Mouse (Mus musculus) WW6 (cell line): ENCODE data around the gene Bcat1.
"Not testable (repeated sequence)": the region's sequence is repeated elsewhere in the genome, so short reads cannot be mapped to it uniquely, and the experiment has no call there.

Experiments used
- DNase-seq: peaks from one replicate; pipeline ENCODE4 v3.0.0-alpha.2; 2013; ENCODE audit warnings: low read depth, low spot score

The Bcat1 gene

DNA sequence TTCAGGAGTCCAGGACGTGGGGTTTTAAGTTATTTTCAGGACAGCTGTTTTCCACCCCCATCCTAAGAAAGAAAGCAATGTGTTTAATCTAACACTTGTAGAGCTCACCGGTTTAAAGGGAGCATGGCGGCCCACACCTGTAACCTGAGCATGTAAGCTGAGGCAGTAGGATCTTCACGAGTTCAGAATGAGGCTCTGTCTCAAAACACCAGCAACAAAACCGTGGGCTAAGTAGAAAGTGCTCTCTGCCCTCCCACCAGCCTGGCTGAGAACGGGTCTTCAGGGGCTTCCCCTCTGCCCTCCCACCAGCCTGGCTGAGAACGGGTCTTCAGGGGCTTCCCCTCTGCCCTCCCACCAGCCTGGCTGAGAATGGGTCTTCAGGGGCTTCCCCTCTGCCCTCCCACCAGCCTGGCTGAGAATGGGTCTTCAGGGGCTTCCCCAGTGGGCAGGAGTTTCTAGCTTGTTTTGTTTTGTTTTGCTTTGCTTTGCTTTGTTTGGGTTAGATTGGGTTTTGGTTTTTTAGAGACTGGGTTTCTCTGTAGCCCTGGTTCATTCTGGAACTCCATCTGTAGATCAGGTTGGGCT is 17.1 kb upstream of the Bcat1 start:
- not testable (repeated sequence) for DNase-seq

DNA sequence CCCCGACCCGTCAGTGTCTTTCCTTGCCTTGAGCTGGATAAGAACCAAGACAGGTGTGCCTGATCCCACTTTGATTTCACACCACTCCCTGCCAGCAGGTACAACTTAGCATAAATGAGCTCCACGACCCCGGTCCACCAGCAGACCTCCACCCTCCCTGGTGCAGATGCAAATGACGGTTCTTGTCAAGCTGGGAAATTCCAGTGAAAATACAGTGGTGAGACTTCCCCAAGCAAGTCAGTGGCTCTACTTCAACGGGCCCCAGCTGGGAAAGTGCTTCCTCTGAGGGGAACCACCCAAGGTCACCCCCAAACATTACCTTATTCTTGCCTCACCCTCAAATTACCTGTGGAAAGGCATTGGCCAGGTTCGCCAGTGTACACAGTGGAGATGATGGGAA is 16.0 kb upstream of the Bcat1 start:
- no peak for DNase-seq

DNA sequence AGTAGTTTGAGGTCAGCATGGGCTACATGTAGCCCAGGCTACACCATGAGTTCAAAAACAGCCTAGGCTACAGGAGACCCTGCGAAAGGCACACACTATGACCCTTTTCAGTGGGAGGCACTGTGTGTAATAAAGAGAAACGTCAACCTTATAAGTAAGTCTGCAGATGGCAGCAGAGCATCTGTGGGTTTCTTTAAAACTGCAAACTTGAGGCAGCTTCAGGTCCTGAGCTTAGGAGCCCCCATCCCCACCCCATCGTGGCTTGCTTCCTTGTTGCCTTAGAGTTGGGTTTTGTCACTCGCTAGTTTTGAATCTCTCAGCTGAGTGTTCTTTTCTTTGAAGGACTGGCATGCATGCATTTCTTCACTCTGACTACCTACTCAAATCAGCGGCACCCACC is 14.9 kb upstream of the Bcat1 start:
- no peak for DNase-seq

DNA sequence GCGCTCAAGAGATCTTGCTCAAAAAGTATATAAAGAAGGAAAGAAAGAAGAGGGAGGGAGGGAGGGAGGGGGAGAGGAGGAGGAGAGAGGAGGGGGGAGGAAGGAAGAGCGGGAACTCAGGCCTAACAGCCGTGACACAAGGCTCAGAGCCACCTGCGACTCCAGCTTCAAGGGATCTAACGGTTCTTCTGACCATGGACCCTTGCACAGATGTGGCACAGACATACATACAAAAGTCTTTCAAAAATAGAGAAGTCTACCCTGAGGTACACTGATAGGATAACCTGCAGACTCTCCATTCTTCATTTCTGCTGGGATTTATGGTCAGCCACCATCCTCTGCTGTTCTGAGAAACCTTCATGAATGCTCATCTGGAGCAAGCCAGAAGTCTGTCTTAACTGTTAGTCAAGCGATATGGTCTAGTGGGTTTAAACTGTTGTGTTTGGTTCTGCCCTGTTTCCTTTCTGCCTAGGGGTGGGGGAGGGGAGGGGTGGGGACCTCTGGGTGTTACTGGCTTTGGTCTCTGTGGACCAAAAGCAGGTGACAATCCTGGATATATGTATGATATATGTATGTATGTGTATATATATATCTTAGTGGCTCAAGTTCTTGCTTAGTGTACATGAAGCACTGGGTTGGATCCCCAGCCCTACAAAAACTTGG is 14.3 kb upstream of the Bcat1 start:
- no peak for DNase-seq

DNA sequence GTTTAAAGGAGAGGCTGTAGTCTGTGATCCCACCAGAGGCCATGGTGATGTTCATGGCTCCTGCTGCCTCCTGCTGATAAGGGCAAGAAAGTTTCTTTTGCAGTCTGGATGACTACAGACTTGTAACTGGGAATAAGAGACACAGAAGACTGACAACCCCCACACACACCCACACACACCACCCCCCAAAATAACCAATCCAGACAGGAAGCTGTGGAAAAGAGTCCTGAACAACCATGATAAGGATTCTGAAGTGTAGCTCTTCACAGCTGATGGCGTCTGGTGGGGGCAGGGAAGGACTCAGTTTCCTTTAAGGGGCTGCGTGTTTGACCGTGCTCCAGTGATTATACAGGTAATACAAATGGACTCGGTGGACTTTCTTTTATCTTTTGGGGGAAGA is 13.4 kb upstream of the Bcat1 start:
- DNase-seq, result no peak

DNA sequence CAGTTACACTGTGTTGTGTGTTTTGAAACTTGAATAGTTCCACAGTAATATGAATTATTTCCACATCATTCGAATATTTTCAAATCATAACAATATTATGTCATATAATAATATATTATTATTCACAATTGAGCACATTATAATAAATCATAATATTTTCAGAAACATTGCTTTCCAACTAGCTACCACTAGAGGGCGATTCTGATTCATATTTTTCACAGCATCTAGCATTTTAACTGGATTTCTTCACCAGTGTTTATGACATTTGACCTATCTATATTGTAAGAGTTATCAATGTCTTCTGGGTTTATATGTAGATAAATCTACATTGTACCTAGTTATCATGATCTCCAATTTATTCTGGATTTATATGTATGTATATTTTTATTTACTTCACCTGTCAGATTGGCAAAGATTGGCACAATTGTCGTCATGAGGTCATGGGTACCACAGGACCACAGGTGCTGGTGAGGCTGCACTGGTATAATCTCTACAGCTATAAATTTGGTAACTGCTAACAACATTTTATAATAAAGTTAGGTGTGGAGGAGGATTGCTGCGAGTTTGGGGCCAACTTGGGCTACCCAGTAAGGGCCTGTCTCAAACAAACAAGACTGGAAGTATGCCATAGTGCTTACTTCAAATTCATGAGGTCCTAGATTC is 12.6 kb upstream of the Bcat1 start:
- DNase-seq, result no peak

DNA sequence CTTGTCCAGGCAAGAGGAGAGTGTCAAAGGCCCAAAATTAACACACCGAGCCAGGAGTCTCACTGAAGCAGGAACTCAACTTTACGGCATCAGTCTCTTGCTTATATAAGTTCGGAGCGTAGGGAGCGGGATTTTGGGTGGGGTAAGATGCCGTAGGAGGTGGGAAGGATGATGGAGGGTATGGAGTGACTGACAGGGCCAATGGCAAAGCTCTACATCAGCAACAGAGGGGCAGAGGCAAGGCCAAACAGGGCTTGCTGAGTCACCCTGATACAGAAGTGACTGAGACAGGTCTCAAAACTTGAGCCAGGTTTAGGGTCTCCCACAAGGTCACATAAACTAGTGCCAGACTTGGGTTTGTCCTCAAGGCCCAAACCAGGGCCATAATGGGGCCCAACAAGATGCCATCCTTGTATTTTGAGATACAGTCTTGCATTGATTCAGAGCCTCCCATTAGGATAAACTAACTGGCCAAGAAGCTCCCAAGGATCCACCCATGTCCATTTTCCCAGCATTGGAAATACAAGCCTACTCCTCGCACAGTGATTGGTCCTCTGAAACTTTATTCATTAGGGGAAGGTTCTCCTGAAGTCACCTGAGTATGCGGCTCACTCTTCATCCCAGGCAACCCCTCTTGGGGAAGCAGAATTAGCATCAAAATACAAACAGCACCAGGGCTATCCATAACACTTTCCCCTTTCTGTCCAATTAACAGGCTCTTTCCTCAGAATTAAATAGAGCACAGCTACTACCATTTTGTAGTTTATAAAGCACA is 8.5 kb upstream of the Bcat1 start:
- no peak for DNase-seq

DNA sequence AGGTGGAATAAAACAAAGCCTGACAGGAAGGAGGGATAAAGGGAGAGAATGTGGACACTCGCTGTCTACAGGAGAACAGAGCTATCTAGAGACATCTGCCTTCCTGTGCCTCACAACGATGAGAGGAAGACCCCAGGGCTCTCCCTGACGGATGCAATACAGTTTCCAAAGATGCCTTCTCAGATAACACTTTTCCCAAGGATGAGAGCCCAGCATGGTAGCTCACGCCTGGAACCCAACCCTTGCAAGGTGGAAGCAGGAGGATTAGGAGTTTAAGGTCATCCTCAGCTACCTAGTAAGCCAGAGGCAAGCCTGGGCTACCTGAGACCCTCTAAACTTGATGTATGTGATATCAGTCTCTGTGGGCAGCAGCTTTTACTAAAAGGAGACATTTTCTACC is 5.7 kb upstream of the Bcat1 start:
- no peak for DNase-seq

DNA sequence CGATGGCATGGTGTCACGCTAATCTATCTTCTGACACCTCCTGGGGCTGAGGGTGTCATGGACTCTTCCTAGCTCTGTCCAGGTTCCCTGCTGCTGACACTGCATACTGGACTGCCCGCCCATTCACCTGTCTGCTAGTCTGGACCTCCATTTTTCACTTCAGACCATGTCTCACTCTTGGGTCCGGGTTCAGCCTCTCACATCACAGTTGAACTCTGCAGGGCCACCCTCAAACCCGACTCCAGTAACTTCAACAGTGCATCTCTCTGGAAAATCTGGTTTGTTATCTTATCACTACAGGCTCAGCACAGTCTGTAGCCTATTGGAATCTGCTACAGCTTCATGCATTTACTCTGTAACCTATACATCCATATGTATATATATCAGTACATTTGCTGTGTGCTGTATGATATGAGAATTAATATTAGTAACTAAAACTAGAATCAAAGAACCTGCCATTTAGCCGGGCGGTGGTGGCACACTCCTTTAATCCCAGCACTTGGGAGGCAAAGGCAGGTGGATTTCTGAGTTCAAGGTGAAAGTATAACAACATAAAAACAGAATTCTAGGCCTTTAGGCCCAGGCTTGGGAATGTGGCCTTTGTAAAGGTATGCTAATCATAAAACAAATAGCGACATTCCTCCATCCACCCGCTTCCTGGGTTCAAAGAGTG is 3.2 kb upstream of the Bcat1 start:
- no peak for DNase-seq

DNA sequence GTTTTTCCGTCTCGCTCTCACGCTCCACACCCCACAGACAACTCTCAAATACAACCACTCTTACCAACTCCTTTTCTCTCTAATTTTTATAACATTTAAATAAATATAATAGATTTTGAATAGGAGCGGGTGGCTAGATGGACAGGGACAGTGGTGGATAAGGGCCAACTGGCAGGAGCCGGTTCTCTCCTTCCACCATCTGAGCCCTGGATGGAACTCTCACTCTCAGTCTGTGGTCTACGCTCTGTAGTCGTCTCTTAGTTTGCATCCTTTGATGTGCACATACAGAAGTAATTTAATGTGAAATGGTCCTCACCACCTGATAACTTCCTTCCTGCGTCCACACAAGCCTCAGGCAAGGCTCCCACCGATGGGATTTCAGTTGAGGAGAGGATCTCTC is 302 bp upstream of the Bcat1 start:
- DNase-seq, result no peak

DNA sequence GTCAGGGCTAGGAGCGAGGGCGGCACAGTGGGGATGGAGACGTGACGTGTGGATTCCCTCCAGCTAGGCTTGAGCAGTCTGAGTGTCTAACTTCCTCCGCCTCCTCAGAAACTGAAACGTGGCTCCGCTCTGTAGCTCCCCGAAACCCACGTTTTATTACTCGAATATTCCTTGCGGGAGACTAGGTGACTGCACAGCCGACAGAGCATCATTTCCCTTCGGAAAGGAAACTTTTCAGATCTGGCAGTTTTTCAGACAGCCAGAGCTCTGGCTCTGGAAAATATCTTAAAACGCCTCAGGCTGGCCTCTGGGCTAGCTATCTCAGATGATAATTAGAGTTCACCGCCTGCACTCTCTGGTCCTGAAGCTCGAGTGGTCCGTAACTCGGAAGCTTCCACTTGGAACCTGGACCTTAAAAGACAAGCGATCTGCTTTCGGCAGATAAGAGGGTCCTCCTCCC is 866 bp downstream of the Bcat1 start:
- no peak for DNase-seq

DNA sequence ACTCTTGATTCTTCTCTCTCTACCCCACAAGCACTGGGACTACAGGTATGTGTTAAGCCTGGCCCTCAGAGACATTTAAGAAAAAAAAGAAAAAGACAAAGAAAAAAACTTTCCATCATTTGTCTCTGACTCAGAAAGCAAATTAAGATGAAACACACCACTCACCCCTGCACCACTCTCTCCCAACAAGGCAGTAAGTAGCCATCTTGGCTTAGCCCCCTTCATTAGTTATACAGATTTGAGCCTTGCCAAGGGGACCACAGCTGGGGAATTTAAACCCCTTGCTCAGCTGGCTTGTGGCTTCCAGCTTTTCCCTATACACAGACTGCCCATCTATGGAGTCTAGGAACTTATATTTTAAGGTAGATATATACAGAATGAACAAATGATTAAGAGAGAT is 1.5 kb downstream of the Bcat1 start:
- DNase-seq, result no peak

DNA sequence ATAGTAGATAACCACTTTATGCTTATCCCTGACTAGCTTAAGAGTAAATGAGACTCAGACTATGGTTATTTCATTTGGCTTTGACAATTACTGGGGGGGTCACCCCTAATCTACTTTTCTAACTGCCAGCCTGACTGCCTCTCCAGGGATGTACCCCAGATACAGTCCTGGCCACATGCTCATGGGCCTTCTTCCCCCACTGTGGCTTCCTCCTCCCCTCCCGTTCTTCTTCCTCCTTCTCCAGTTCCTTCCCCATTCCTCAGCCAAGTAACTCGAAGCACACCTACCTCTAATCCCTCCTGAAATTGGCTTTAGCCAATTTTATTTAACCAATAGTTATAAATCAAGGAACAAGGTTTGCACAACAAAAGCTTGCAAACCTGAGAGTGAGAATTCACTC is 6.1 kb downstream of the Bcat1 start:
- DNase-seq, result no peak

DNA sequence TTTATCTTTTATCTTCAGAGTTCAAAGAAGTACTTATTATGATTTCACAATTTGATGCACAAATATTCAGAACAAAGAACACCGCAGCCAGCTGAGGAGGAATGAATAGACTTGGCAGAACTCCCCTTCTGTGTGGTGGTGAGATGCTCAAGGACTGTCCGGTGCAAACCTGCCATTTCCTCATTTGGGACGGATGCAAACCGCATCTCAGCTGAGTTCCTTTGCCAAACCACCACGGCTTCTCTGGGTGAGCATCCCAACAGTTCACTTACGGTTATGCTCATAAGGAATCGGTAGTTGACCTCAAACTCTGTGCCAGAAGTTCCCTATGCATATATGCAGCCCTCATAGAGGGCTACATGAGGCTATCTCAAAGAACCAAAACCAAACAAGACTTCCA is 6.6 kb downstream of the Bcat1 start:
- no peak for DNase-seq

DNA sequence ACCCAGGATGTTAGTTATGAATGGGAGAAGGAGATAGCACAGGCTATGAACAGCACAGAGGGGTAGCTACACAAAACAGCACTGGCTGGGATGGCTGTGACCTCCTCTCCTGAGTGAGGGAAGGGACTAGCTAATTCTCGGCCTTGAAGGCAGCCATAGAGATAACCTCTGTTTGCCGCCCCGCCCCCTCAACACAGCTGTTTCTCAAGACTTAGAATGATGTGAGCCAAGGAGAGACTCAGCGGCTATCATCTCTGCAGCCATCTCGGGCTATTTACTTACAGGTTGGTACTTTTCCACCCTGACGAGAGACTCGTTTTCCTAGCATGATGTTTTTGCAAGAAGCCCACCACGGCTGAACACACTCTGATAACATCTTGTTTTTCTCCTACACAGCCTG is 8.3 kb downstream of the Bcat1 start:
- no peak for DNase-seq

DNA sequence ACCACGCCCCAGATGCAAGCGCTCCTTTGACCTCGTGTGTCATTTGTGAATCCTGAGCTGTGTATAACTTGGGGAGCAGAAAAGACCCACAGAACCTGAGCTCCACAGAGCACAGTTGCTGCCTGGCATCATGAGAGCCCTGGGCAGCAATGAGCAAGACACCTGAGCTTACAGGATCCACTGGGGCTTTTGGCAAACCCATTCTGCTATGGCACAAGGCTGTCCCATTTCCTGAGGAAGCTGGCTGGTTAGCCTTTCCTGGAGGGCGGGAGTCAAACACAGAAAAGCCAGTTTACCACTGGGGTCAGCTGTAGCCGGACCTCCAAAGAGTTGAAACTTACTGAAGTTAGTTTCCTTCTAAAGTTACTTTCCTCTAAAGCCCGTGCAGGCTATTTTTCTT is 9.6 kb downstream of the Bcat1 start:
- DNase-seq, result no peak

DNA sequence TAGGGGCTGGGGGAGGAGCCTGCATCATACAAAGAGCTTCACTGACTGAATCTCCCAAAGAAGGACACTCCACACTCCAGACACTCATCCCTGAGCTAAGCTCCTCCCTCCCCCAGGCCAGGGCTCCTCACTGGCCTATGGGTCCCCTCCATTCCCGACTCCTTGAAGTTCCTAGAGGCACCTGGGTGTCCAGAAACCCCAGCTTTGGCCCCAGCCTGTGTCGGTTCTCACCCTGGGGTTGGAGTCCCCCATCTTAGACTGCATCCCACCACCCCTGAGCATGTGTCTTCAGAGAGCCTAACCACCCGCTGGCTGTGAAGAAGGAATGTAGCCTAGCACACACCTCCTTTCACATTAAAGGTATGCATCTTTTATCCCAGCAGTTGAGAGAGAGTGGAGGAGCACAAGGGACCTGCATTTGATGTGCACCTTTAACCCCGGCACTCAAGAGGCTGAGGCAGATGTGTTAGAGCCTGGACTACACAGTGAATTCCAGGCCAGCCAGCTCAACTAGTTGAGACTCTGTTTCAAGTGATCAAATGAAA is 10.6 kb downstream of the Bcat1 start:
- DNase-seq, result no peak

DNA sequence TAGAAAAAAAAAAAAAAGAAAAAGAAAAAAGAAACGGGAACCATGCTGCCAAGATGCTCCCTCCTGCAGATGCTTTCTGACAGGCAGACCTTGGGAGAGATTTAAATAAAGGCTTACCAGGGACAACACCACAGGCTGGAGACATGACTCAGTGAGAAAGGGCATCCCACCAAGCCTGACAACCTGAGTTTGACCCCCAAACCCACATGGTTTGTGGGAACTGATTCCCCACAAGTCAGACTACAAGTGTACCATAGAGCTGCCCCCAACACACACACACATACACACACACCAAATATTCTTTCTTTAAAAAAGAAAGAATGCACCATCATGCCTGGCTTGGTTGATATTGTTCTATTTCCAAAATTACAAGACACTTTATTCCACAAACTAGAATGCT is 11.9 kb downstream of the Bcat1 start:
- no peak for DNase-seq

DNA sequence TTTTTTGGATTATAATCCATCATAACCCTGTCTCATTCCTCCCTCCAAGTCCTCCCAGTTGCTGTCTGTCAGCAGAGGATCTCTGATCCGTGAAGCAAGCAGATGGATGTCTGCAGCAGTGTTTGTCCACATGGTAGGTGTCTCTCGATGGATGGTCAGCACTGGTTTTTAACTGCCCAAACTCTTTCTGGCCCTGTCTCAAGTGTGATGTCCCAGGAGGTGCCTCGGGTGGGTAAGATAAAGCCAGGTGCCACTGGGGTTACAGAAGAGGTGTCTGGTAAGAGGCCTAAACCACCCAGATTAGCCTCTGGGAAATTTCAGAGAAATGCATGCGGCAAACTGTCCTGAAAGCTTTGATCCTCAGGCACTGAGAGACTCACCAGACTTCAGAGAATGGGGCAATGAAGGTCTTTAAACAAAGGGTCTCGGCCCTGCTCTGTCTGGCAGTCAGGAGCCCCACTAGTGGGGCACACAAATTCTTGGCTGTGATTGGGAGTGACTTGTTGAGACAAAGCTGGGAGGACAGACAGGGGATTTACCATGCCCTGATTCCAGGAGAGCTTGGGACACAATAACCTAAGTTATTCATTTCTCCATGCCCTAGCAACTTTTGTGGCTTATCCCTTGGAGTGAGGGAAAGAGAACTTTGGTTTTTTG is 12.6 kb downstream of the Bcat1 start:
- DNase-seq, result no peak

DNA sequence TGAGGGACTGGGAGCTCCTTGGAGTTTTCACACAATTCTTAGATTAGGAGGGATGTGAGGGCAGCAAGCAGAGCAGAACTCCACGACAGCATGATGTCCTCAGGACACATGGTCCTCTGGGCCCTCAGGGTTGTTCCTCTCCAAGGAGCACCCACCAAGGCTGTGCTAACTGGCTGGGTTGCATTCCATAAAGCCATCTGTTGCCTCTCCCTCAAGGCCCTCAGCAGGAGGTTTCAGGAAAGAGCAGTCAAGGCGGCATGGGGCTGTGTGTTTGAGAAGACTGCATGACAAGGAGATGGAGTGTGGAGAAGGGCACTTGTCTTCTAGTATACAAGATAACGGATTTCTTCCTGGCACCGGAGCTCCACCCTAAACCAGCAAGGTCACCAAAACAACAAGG is 13.2 kb downstream of the Bcat1 start:
- no peak for DNase-seq

DNA sequence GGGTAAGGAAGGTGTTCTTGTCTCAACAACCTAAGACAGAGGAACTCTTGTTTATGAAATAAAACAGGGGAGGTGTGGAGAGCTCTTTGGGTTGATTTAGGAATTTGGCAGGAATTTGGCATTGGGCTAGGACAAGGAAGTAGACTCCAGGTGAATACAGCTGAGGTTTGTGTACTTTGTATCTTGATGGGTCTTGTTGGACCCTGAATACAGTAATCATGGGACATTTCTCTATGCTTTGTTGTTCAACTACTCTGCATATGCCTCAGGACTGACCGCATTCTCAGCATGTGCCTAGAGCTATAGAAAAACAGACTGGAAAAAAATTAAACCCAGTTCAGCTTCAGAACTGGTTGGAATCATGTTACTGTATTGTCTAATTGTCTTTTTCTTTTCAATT is 14.6 kb downstream of the Bcat1 start:
- no peak for DNase-seq
